Mouse (Mus musculus) MEL (cell line): ENCODE results near the gene Fkbp2. TPM values are rescaled to one million over a fixed set of nuclear protein-coding genes. Genes with fewer than 3 reads are reported as not detected.
A peak's percentile ranks its signal among the peaks of the same experiment; 100 is the strongest.

Experiments
- DNase-seq: peaks from one replicate; pipeline ENCODE4 v3.0.0; 2011; ENCODE audit warnings: low read depth, low spot score
- H3K27ac ChIP-seq: 2 replicates; pipeline ENCODE4 v1.5.1; 2012; ENCODE audit warnings: low read depth, mild to moderate bottlenecking, control low read depth, low read length, moderate library complexity; ENCODE audit not compliant: control insufficient read depth
- H3K27me3 ChIP-seq, 2 experiments: fragments of 150-350 bp in 1 of 2; sonication (generic) in 1 of 2; 2 replicates each; pipeline ENCODE4 v1.6.1; 2012; ENCODE audit warnings: low read length in 2 of 2, mild to moderate bottlenecking in 2 of 2, improper control_type of control experiment in 1 of 2, moderate library complexity in 1 of 2; ENCODE audit not compliant: insufficient read depth in 2 of 2, control insufficient read depth in 1 of 2
- H3K36me3 ChIP-seq, 2 experiments: 2 replicates each; pipeline ENCODE4 v1.6.1; 2012 to 2014; ENCODE audit warnings: low read length in 2 of 2, improper control_type of control experiment in 1 of 2, inconsistent platforms in 1 of 2, mild to moderate bottlenecking in 1 of 2; ENCODE audit not compliant: insufficient read depth in 2 of 2, control insufficient read depth in 1 of 2
- H3K4me1 ChIP-seq, 2 experiments: fragments of 150-350 bp in 1 of 2; sonication (generic) in 1 of 2; 2 replicates each; pipeline ENCODE4 v1.6.1; 2012; ENCODE audit warnings: low read length in 2 of 2, improper control_type of control experiment in 1 of 2, mild to moderate bottlenecking in 1 of 2; ENCODE audit not compliant: insufficient read depth in 2 of 2, control insufficient read depth in 1 of 2
- H3K4me3 ChIP-seq, 2 experiments: fragments of 150-350 bp in 1 of 2; sonication (generic) in 1 of 2; 2 replicates each; pipeline ENCODE4 v1.5.1; 2012; ENCODE audit warnings: low read depth in 2 of 2, low read length in 2 of 2, mild to moderate bottlenecking in 2 of 2, moderate library complexity in 2 of 2, control low read depth in 1 of 2, improper control_type of control experiment in 1 of 2; ENCODE audit not compliant: control insufficient read depth in 1 of 2, insufficient read depth in 1 of 2
- H3K79me2 ChIP-seq: 2 replicates; pipeline ENCODE4 v1.6.1; 2012; ENCODE audit warnings: mild to moderate bottlenecking, low read length, moderate library complexity; ENCODE audit not compliant: control insufficient read depth, poor library complexity, insufficient read depth
- H3K9ac ChIP-seq: 2 replicates; pipeline ENCODE4 v1.6.1; 2012; ENCODE audit warnings: low read depth, mild to moderate bottlenecking, control low read depth, low read length, moderate library complexity; ENCODE audit not compliant: control insufficient read depth, poor library complexity, severe bottlenecking
- H3K9me3 ChIP-seq: fragments of 150-350 bp; sonication (generic); replicated peaks from 2 replicates; pipeline ENCODE4 v1.6.1; 2012; ENCODE audit warnings: mild to moderate bottlenecking, low read length, improper control_type of control experiment, moderate library complexity; ENCODE audit not compliant: insufficient read depth
- ELF1 ChIP-seq: IDR thresholded peaks from 2 replicates; pipeline ENCODE4 v1.6.1; 2014; ENCODE audit warnings: low read depth, mild to moderate bottlenecking, inconsistent platforms, low read length, improper control_type of control experiment, moderate library complexity
- ETS1 ChIP-seq: IDR thresholded peaks from 2 replicates; pipeline ENCODE4 v1.6.1; 2012; ENCODE audit warnings: low read depth, mild to moderate bottlenecking, inconsistent platforms, low read length, improper control_type of control experiment, moderate library complexity
- HCFC1 ChIP-seq: IDR thresholded peaks from 2 replicates; pipeline ENCODE4 v1.6.1; 2012; ENCODE audit warnings: low read depth, mild to moderate bottlenecking, inconsistent platforms, low read length, improper control_type of control experiment, moderate library complexity
- JUND ChIP-seq: IDR thresholded peaks from 2 replicates; pipeline ENCODE4 v1.6.1; 2011; ENCODE audit warnings: low read depth, mild to moderate bottlenecking, improper control_type of control experiment, low read length
- KAT2A ChIP-seq: conservative IDR thresholded peaks from 2 replicates; pipeline ENCODE4 v1.6.1; 2012; ENCODE audit warnings: low read depth, low read length, improper control_type of control experiment, inconsistent platforms
- MAX ChIP-seq: IDR thresholded peaks from 2 replicates; pipeline ENCODE4 v1.6.1; 2011; ENCODE audit warnings: low read length, improper control_type of control experiment
- MAZ ChIP-seq: IDR thresholded peaks from 2 replicates; pipeline ENCODE4 v1.6.1; 2012; ENCODE audit warnings: low read depth, mild to moderate bottlenecking, inconsistent platforms, low read length, improper control_type of control experiment
- MXI1 ChIP-seq: IDR thresholded peaks from 2 replicates; pipeline ENCODE4 v1.6.1; 2011; ENCODE audit warnings: mild to moderate bottlenecking, low read depth, low read length, improper control_type of control experiment
- MYB ChIP-seq: IDR thresholded peaks from 2 replicates; pipeline ENCODE4 v1.6.1; 2011; ENCODE audit warnings: mild to moderate bottlenecking, low read depth, low read length, improper control_type of control experiment
- NELFE ChIP-seq: IDR thresholded peaks from 2 replicates; pipeline ENCODE4 v1.6.1; 2011; ENCODE audit warnings: low read depth, low read length, improper control_type of control experiment
- NRF1 ChIP-seq: IDR thresholded peaks from 2 replicates; pipeline ENCODE4 v1.6.1; 2014; ENCODE audit warnings: low read depth, mild to moderate bottlenecking, inconsistent platforms, low read length, improper control_type of control experiment, moderate library complexity; ENCODE audit not compliant: poor library complexity, insufficient read depth, severe bottlenecking
- POLR2AphosphoS2 ChIP-seq: IDR thresholded peaks from 2 replicates; pipeline ENCODE4 v1.6.1; 2011; ENCODE audit warnings: low read length, improper control_type of control experiment
- RCOR1 ChIP-seq: IDR thresholded peaks from 2 replicates; pipeline ENCODE4 v1.6.1; 2012; ENCODE audit warnings: low read depth, mild to moderate bottlenecking, inconsistent platforms, low read length, improper control_type of control experiment
- SIN3A ChIP-seq: IDR thresholded peaks from 2 replicates; pipeline ENCODE4 v1.6.1; 2012; ENCODE audit warnings: low read length, improper control_type of control experiment, inconsistent platforms
- TAL1 ChIP-seq: IDR thresholded peaks from 2 replicates; pipeline ENCODE4 v1.6.1; 2012; ENCODE audit warnings: mild to moderate bottlenecking, inconsistent platforms, low read length, moderate library complexity, mixed read lengths
- TCF12 ChIP-seq: IDR thresholded peaks from 2 replicates; pipeline ENCODE4 v1.6.1; 2014; ENCODE audit warnings: low read depth, mild to moderate bottlenecking, inconsistent platforms, low read length, improper control_type of control experiment, moderate library complexity
- polyA plus RNA-seq, 2 experiments: library from polyadenylated mRNA; stranded (reverse) in 1 of 2; unstranded in 1 of 2; fragments of >175 nt in 1 of 2; fragments of >200 nt in 1 of 2; gene quantifications; 2 replicates each; pipeline versions ENCODE4 v1.2.1 to v1.2.4; 2012; ENCODE audit warnings: low replicate concordance in 2 of 2, low read depth in 1 of 2; ENCODE audit not compliant: insufficient read length in 2 of 2, insufficient read depth in 1 of 2, missing spikeins in 1 of 2
- total RNA-seq: library from RNA; depleted of rRNA; stranded (reverse); fragments of 300-350 nt; gene quantifications from 2 replicates; pipeline ENCODE4 v1.2.3, GENCODE M21; 2012

Fkbp2 gene
- total and polyA plus RNA-seq, 3 experiments: 53.9 to 167 TPM; not detected in 1

DNA sequence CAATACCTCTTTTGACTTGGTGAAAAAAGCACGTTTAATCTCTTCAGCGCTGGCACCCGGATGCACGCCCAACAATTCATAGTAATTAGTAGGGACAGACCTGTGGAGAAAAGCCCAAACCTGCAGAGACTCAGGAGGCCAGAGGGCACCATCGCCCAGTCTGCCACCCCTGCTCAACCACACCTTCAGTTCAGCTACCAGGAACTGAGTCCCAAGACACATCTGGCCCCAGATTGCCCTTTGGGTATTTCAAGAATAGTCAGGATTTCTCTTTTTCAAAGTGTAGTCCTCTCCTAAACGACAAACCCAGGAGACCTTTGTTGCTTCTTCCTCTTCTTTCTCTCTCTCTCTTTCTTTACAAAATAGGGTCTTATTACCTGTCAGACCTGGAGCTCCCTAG is 10.4 kb upstream of the Fkbp2 start:
- Histone ChIP-seq H3K9me3 (no peaks in the 10 kb centered on the region), H3K36me3 (peaks cover 0 to 7% of the 10 kb centered on the region in 2 experiments; a peak in 2 of 4 replicates), H3K27me3 (no peaks in the 10 kb centered on the region)
- no peak for DNase-seq
- no peak for TF ChIP-seq MYB
- no peak for TF ChIP-seq MAZ
- TF ChIP-seq POLR2AphosphoS2: no peak
- no peak for TF ChIP-seq TAL1
- TF ChIP-seq JUND: no peak
- no peak for TF ChIP-seq HCFC1
- no peak for TF ChIP-seq TCF12
- TF ChIP-seq, all 39 proteins: peak for 0
- no peak overlapping the region for H3K4me3 ChIP-seq
- peaks cover 9% of the 10 kb centered on the region; the same call in 1 of the 2 replicates for H3K79me2 ChIP-seq
- H3K27ac ChIP-seq: no peak overlapping the region
- H3K4me1 ChIP-seq: peaks cover 12 to 32% of the 10 kb centered on the region in 2 experiments
- no peak overlapping the region for H3K9ac ChIP-seq

DNA sequence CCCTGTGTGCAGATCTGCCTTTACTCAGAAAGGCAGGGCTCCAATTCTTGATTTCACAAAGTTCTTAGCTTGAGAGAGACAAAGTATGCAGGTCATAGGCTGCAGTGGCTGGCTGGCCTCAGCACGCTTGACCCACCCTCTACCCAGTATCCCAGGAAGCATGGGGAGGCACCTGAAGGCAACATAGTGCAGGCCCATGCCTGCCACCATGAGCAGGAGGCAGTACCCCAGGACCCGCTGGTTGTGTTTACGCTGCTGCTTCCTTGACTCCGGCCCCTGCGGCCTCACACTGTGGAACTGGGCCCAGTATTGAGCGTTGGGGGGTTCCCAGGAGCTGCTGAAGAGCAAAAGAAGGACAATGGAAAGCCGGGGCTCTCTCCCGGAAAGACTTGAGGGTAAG is 8.9 kb upstream of the Fkbp2 start:
- H3K27ac ChIP-seq: no peak overlapping the region
- H3K4me1 ChIP-seq: peaks cover 12 to 22% of the 10 kb centered on the region in 2 experiments
- DNase-seq: no peak
- no peaks in the 10 kb centered on the region for H3K9me3 ChIP-seq
- H3K9ac ChIP-seq: no peak overlapping the region
- peaks cover 0 to 7% of the 10 kb centered on the region in 2 experiments; a peak in 2 of 4 replicates for H3K36me3 ChIP-seq
- TF ChIP-seq MXI1 (no peak), NRF1 (no peak), MAZ (no peak), MYB (no peak), KAT2A (no peak), ETS1 (no peak), RCOR1 (no peak)
- peaks cover 7% of the 10 kb centered on the region; the same call in 1 of the 2 replicates for H3K79me2 ChIP-seq
- no peak overlapping the region for H3K4me3 ChIP-seq
- H3K27me3 ChIP-seq: no peaks in the 10 kb centered on the region

DNA sequence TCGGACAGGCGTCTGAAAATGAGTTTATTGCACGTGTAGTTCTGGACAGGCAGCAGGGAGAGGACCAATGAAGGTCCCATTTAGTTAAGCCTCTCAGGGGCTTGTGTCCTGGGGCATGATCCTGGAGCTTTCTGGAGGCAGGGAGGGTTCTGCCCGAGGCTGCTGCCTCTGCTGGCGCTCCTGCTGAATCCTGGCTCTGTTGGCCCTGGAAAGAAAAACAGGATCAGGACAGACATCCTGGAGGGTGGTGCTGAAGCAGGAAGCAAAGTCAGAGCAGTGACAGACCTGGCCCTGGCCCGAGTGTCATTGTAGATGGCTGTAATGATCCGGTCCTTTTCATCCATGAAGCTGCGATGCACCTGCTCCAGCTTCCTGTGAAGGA is 7.6 kb upstream of the Fkbp2 start:
- TF ChIP-seq SIN3A (peak; percentile 11; the same call in 1 of the 2 replicates), POLR2AphosphoS2 (no peak), NELFE (no peak), MAX (peak; percentile 18; the same call in 1 of the 2 replicates), ELF1 (no peak)
- TF ChIP-seq, all 39 proteins: peak for 2
- Histone ChIP-seq H3K79me2 (peaks cover 7% of the 10 kb centered on the region; the same call in 1 of the 2 replicates), H3K27me3 (no peaks in the 10 kb centered on the region), H3K9ac (peak overlapping the region; percentile 94), H3K9me3 (no peaks in the 10 kb centered on the region), H3K4me1 (peaks cover 12 to 19% of the 10 kb centered on the region in 2 experiments), H3K36me3 (peaks cover 0 to 7% of the 10 kb centered on the region in 2 experiments; a peak in 2 of 4 replicates), H3K4me3 (peak overlapping the region; percentile 78 to 85), H3K27ac (peak overlapping the region; percentile 40)
- DNase-seq: no peak
